Mouse (Mus musculus) bone marrow, adult 2 months (tissue): ENCODE measurements around the gene Ipo13.
A peak's percentile ranks its signal among the peaks of the same experiment; 100 is the strongest.

Source experiments
- CTCF ChIP-seq: fragments of 200-500 bp; IDR thresholded peaks from 2 replicates; pipeline ENCODE4 v1.5.1; 2011; ENCODE audit warnings: low read length, control low read depth; ENCODE audit not compliant: control insufficient read depth, insufficient read depth
- POLR2A ChIP-seq: fragments of 200-500 bp; IDR thresholded peaks from 2 replicates; pipeline ENCODE4 v1.6.1; 2011; ENCODE audit warnings: low read depth, mild to moderate bottlenecking, control low read depth, low read length, borderline replicate concordance; ENCODE audit not compliant: control insufficient read depth

DNA sequence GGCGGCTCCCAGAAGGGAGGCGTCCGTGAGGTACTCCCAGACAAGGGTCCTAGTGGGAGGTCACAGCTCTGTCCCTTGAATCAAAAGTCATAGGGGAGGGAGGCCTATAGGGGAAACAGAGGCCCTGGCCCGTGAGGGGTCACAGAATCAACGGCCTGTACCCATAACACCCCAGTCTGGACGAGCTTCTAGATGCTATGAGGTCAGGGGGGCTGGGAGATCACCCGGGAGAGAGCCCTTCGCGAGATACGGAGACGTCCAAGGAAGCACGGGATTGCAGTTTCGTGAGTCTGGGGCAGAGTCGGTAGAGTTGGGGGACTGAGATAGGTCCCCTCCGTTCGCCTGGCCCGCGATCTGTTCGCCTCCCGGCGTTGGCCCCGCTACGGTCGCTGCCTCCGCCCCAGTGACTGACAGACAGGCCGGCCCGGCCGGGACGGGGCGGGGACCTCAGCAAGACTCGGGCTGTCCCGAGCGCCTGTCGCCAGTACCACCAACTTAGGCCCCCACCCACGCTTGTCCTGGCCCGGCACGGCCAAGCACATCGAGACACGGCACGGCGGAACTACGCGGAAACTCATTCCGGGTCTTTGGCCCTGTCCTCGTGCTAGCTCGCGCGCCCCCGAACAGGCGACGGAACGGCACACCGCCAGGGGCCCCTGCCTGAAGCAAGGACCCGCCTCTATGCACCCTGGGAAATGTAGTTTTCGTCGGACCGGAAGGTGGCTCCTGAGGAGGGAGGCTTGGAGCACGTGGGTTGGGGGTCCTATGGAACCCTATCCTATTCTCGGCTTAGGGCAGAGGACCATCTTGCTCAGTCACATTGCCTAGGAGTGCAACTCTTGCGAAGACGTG, at the start of gene Ipo13:
- peak; percentile 74; the same call in 1 of the 2 replicates for TF ChIP-seq POLR2A
- TF ChIP-seq CTCF = no peak
